Mouse (Mus musculus) monocyte, adult 5-6 weeks (primary cell): ENCODE results near the gene Nkiras1. TPM values are rescaled to one million over a fixed set of nuclear protein-coding genes. Genes with fewer than 3 reads are reported as not detected.
A peak's percentile ranks its signal among the peaks of the same experiment; 100 is the strongest.
"Not testable (repeated sequence)": the region's sequence is repeated elsewhere in the genome, so short reads cannot be mapped to it uniquely, and the experiment has no call there.

Experiments used
- ATAC-seq: fragments of 153-309, 156-312 bp; replicated peaks from 2 replicates; pipeline ENCODE4 v1.8.0; 2017; ENCODE audit warnings: mild to moderate bottlenecking; ENCODE audit not compliant: low TSS enrichment, insufficient number of reproducible peaks, severe bottlenecking, poor library complexity, low FRiP score
- total RNA-seq: library from RNA; stranded (forward); fragments of 200-1000, 200-491, 200-594 nt; gene quantifications from 3 replicates; pipeline ENCODE4 v1.2.3, GENCODE M21; 2017

Gene Nkiras1
- total RNA-seq = 7.8 to 25.8 TPM (median 23.2 TPM) in 3 replicates

- ATAC-seq = peak; percentile 99
These were observed at the start of gene Nkiras1, which contains the start of gene Rpl15 for GRCm38 (mm10) chr14:18270529-18271441. Nkiras1 (plus strand) TSS chr14:18271136. Rpl15 (minus strand) TSS chr14:18271391.

GRCm38 (mm10) chr14:18221977-18222376, 49.0 kb upstream of the Nkiras1 start:
- ATAC-seq = no peak

- not testable (repeated sequence) for ATAC-seq
These were observed 45.5 kb upstream of the Nkiras1 start for GRCm38 (mm10) chr14:18225431-18225830.

GRCm38 (mm10) chr14:18226181-18226580, 44.8 kb upstream of the Nkiras1 start:
- ATAC-seq = not testable (repeated sequence)

GRCm38 (mm10) chr14:18229751-18230150, 41.2 kb upstream of the Nkiras1 start:
- not testable (repeated sequence) for ATAC-seq

GRCm38 (mm10) chr14:18231866-18232265, 39.1 kb upstream of the Nkiras1 start:
- ATAC-seq = not testable (repeated sequence)

- no peak for ATAC-seq
These were observed 37.9 kb upstream of the Nkiras1 start for GRCm38 (mm10) chr14:18233076-18233475.

GRCm38 (mm10) chr14:18233981-18234960, 36.7 kb upstream of the Nkiras1 start:
- peak; percentile 44 for ATAC-seq

- not testable (repeated sequence) for ATAC-seq
These were observed 34.3 kb upstream of the Nkiras1 start for GRCm38 (mm10) chr14:18236496-18237235.

GRCm38 (mm10) chr14:18237381-18237780, 33.6 kb upstream of the Nkiras1 start:
- ATAC-seq = no peak

GRCm38 (mm10) chr14:18238131-18238749, 32.7 kb upstream of the Nkiras1 start:
- peak; percentile 76 for ATAC-seq

- ATAC-seq = peak; percentile 83
These were observed 31.9 kb upstream of the Nkiras1 start, which contains the start of gene Nr1d2 for GRCm38 (mm10) chr14:18238750-18239731. Nr1d2 (minus strand) TSS chr14:18239127.

- no peak for ATAC-seq
These were observed 30.8 kb upstream of the Nkiras1 start for GRCm38 (mm10) chr14:18240132-18240531.

- ATAC-seq = no peak
These were observed 29.1 kb upstream of the Nkiras1 start for GRCm38 (mm10) chr14:18241786-18242185.

GRCm38 (mm10) chr14:18242638-18243130, 28.3 kb upstream of the Nkiras1 start:
- ATAC-seq = no peak

GRCm38 (mm10) chr14:18261203-18261602, 9.7 kb upstream of the Nkiras1 start:
- no peak for ATAC-seq

GRCm38 (mm10) chr14:18263427-18263826, 7.5 kb upstream of the Nkiras1 start:
- no peak for ATAC-seq
